Mouse (Mus musculus): ENCODE measurements at regions not wholly inside any gene's neighbourhood (a gene's known extent, or its start where the extent isn't known, plus 50 kb on each side); places are given as distances from the start of the nearest gene placed in this dataset.

DNA sequence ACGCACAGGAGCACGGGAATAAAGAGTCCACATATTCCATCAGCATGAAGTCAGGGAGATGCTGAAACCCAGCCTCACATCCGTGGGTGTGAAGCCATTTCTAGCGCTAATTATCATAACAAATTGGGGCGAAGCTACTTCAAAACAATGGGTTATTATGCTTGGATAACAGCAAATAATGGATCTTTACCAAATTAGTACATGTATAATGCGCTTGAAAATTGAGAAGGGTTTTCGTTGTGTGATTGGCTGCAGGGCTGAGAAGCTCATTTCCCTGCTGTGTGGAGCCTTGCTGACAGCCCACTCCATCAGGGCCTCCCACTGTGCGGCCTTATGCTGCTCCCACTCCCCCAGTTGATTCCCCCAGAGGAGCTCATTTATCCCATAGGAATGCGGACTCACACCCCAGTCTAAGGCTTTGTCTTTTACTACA is 597.7 kb downstream of the Ets1 start:
- TF ChIP-seq POLR2A (IDR thresholded peaks at IDR 0.05; ENCODE audit: low read depth, low read length), result no peak
- TF ChIP-seq USF2 (conservative IDR thresholded peaks at IDR 0.05; ENCODE audit: low read depth, low read length), result no peak
- no peak for TF ChIP-seq CTCF (conservative IDR thresholded peaks at IDR 0.05 in 1 of 2, IDR thresholded peaks at IDR 0.05 in 1 of 2; ENCODE audit: low read depth in 2 of 2, low read length in 2 of 2)
- TF ChIP-seq CHD2 (IDR thresholded peaks at IDR 0.05; ENCODE audit: low read length), result no peak
- no peak for TF ChIP-seq MXI1 (IDR thresholded peaks at IDR 0.05; ENCODE audit: low read depth, low read length)
